Mouse (Mus musculus) forebrain, embryonic 13.5 days (tissue): ENCODE results near the gene Trappc10. TPM values are rescaled to one million over a fixed set of nuclear protein-coding genes. Genes with fewer than 3 reads are reported as not detected.

Experiments used
- ATAC-seq: fragments of 200-750 bp; cut with Nextera tagmentation; 2 replicates; pipeline ENCODE4 v1.8.0; 2017
- H3K27ac ChIP-seq: fragments of 300-500 bp; sonication (generic); 2 replicates; pipeline ENCODE4 v1.5.1; 2015; ENCODE audit warnings: inconsistent platforms, mild to moderate bottlenecking, moderate library complexity
- H3K27me3 ChIP-seq: fragments of 300-500 bp; sonication (generic); 2 replicates; pipeline ENCODE4 v1.6.1; 2015; ENCODE audit warnings: mild to moderate bottlenecking, inconsistent platforms
- H3K36me3 ChIP-seq: fragments of 300-500 bp; sonication (generic); 2 replicates; pipeline ENCODE4 v1.6.1; 2015; ENCODE audit warnings: mild to moderate bottlenecking, inconsistent platforms; ENCODE audit not compliant: poor library complexity, severe bottlenecking
- H3K4me1 ChIP-seq: fragments of 300-500 bp; sonication (generic); 2 replicates; pipeline ENCODE4 v1.6.1; 2015; ENCODE audit warnings: inconsistent platforms
- H3K4me2 ChIP-seq: fragments of 300-500 bp; sonication (generic); 2 replicates; pipeline ENCODE4 v1.6.1; 2015; ENCODE audit warnings: inconsistent platforms, mild to moderate bottlenecking, moderate library complexity
- H3K4me3 ChIP-seq: fragments of 300-500 bp; sonication (generic); 2 replicates; pipeline ENCODE4 v1.5.1; 2015; ENCODE audit warnings: mild to moderate bottlenecking, inconsistent platforms
- H3K9ac ChIP-seq: fragments of 300-500 bp; sonication (generic); 2 replicates; pipeline ENCODE4 v1.6.1; 2015; ENCODE audit warnings: mild to moderate bottlenecking, inconsistent platforms
- H3K9me3 ChIP-seq: fragments of 300-500 bp; sonication (generic); replicated peaks from 2 replicates; pipeline ENCODE4 v1.6.1; 2016; ENCODE audit warnings: inconsistent platforms
- WGBS: fragments of 180-500 bp; shearing (Covaris S2); methylation state at CpG from one replicate; pipeline ENCODE4 v1.1.7; 2015; 5-methylcytosine and 5-hydroxymethylcytosine counted together
- polyA plus RNA-seq: library from polyadenylated mRNA; unstranded; fragments of >200 nt; fragmentation: Nextera tagmentation; extraction: Ambion mirVana; gene quantifications from 2 replicates; pipeline ENCODE4 v1.2.1, GENCODE M21; 2015

Gene Trappc10
- polyA plus RNA-seq, 1 experiment from 2014 or later, result 18.9 TPM

- Histone ChIP-seq H3K27me3 (no peaks in the 10 kb centered on the region), H3K4me3 (no peak overlapping the region), H3K4me1 (no peaks in the 10 kb centered on the region), H3K9me3 (no peaks in the 10 kb centered on the region), H3K36me3 (peaks cover 82% of the 10 kb centered on the region), H3K4me2 (no peak overlapping the region), H3K9ac (no peak overlapping the region), H3K27ac (no peak overlapping the region)
- WGBS, result 43% methylated on average over 8 of the region's 8 CpGs
- ATAC-seq, result peak; percentile 77
Observed at GRCm38 (mm10) chr10:78279210-78279609, 34.8 kb upstream of the Trappc10 start.

- Histone ChIP-seq H3K9ac (no peak overlapping the region), H3K4me3 (no peak overlapping the region), H3K4me2 (no peak overlapping the region), H3K27ac (no peak overlapping the region), H3K27me3 (no peaks in the 10 kb centered on the region), H3K36me3 (peaks cover 82% of the 10 kb centered on the region), H3K4me1 (no peaks in the 10 kb centered on the region), H3K9me3 (no peaks in the 10 kb centered on the region)
- ATAC-seq, result no peak
- 70% methylated on average over 3 of the region's 3 CpGs for whole genome bisulfite sequencing
Observed at GRCm38 (mm10) chr10:78277835-78278234, 33.4 kb upstream of the Trappc10 start.

- Histone ChIP-seq H3K4me2 (no peak overlapping the region), H3K4me1 (no peaks in the 10 kb centered on the region), H3K9ac (no peak overlapping the region), H3K9me3 (no peaks in the 10 kb centered on the region), H3K27me3 (no peaks in the 10 kb centered on the region), H3K4me3 (no peak overlapping the region), H3K27ac (no peak overlapping the region), H3K36me3 (peaks cover 82% of the 10 kb centered on the region)
- ATAC-seq, result no peak
- WGBS, result 96% methylated on average over 4 of the region's 4 CpGs
Observed at GRCm38 (mm10) chr10:78276242-78276641, 31.8 kb upstream of the Trappc10 start.

- H3K27me3 ChIP-seq, result no peaks in the 10 kb centered on the region
- H3K4me1 ChIP-seq, result no peaks in the 10 kb centered on the region
- 42% methylated on average over 8 of the region's 9 CpGs for WGBS
- ATAC-seq, result no peak
- H3K36me3 ChIP-seq, result peaks cover 68% of the 10 kb centered on the region
- no peak overlapping the region for H3K4me3 ChIP-seq
- no peak overlapping the region for H3K27ac ChIP-seq
- H3K4me2 ChIP-seq, result no peak overlapping the region
- no peaks in the 10 kb centered on the region for H3K9me3 ChIP-seq
- no peak overlapping the region for H3K9ac ChIP-seq
Observed at GRCm38 (mm10) chr10:78272932-78273331, 28.5 kb upstream of the Trappc10 start.

GRCm38 (mm10) chr10:78265881-78266280 is 21.4 kb upstream of the Trappc10 start:
- WGBS, result 71% methylated on average over 3 of the region's 3 CpGs
- no peak for ATAC-seq
- Histone ChIP-seq H3K4me3 (no peak overlapping the region), H3K9ac (no peak overlapping the region), H3K4me2 (no peak overlapping the region), H3K4me1 (no peaks in the 10 kb centered on the region), H3K27ac (no peak overlapping the region), H3K9me3 (no peaks in the 10 kb centered on the region), H3K27me3 (no peaks in the 10 kb centered on the region), H3K36me3 (peaks cover 5% of the 10 kb centered on the region; the same call in 1 of the 2 replicates)

GRCm38 (mm10) chr10:78264735-78265134 is 20.3 kb upstream of the Trappc10 start:
- no peaks in the 10 kb centered on the region for H3K9me3 ChIP-seq
- no peak overlapping the region for H3K27ac ChIP-seq
- ATAC-seq, result no peak
- H3K27me3 ChIP-seq, result no peaks in the 10 kb centered on the region
- H3K4me2 ChIP-seq, result no peak overlapping the region
- no peak overlapping the region for H3K4me3 ChIP-seq
- no peak overlapping the region for H3K9ac ChIP-seq
- H3K4me1 ChIP-seq, result no peaks in the 10 kb centered on the region
- WGBS, result 83% methylated on average over 3 of the region's 3 CpGs
- H3K36me3 ChIP-seq, result no peaks in the 10 kb centered on the region

GRCm38 (mm10) chr10:78260916-78261650 is 16.6 kb upstream of the Trappc10 start:
- H3K9ac ChIP-seq, result no peak overlapping the region
- 72% methylated on average over 7 of the region's 7 CpGs for WGBS
- no peaks in the 10 kb centered on the region for H3K27me3 ChIP-seq
- H3K27ac ChIP-seq, result no peak overlapping the region
- no peak for ATAC-seq
- no peaks in the 10 kb centered on the region for H3K9me3 ChIP-seq
- H3K4me3 ChIP-seq, result no peak overlapping the region
- no peaks in the 10 kb centered on the region for H3K4me1 ChIP-seq
- no peaks in the 10 kb centered on the region for H3K36me3 ChIP-seq
- H3K4me2 ChIP-seq, result no peak overlapping the region

GRCm38 (mm10) chr10:78260322-78260721 is 15.9 kb upstream of the Trappc10 start:
- WGBS, result 32% methylated on average over 5 of the region's 5 CpGs
- Histone ChIP-seq H3K4me1 (no peaks in the 10 kb centered on the region), H3K4me2 (no peak overlapping the region)

GRCm38 (mm10) chr10:78259702-78260101 is 15.3 kb upstream of the Trappc10 start:
- no peaks in the 10 kb centered on the region for H3K36me3 ChIP-seq
- H3K4me1 ChIP-seq, result no peaks in the 10 kb centered on the region
- no peak overlapping the region for H3K9ac ChIP-seq
- H3K9me3 ChIP-seq, result no peaks in the 10 kb centered on the region
- 57% methylated on average over 6 of the region's 6 CpGs for WGBS
- ATAC-seq, result no peak
- no peaks in the 10 kb centered on the region for H3K27me3 ChIP-seq
- no peak overlapping the region for H3K4me2 ChIP-seq
- no peak overlapping the region for H3K27ac ChIP-seq
- H3K4me3 ChIP-seq, result no peak overlapping the region

More at GRCm38 (mm10) chr10:78260322-78260721, 15.9 kb upstream of the Trappc10 start:
- Histone ChIP-seq H3K4me3 (no peak overlapping the region), H3K27ac (no peak overlapping the region), H3K9me3 (no peaks in the 10 kb centered on the region), H3K36me3 (no peaks in the 10 kb centered on the region), H3K9ac (no peak overlapping the region), H3K27me3 (no peaks in the 10 kb centered on the region)
- no peak for ATAC-seq

- Histone ChIP-seq H3K9me3 (no peaks in the 10 kb centered on the region), H3K27ac (no peak overlapping the region), H3K27me3 (no peaks in the 10 kb centered on the region), H3K4me2 (no peak overlapping the region), H3K4me1 (no peaks in the 10 kb centered on the region), H3K4me3 (no peak overlapping the region), H3K9ac (no peak overlapping the region), H3K36me3 (no peaks in the 10 kb centered on the region)
- ATAC-seq, result no peak
- 84% methylated on average over 5 of the region's 5 CpGs for WGBS
Observed at GRCm38 (mm10) chr10:78259230-78259629, 14.8 kb upstream of the Trappc10 start.

- Histone ChIP-seq H3K4me2 (no peak overlapping the region), H3K9ac (no peak overlapping the region), H3K27me3 (no peaks in the 10 kb centered on the region), H3K36me3 (no peaks in the 10 kb centered on the region), H3K27ac (no peak overlapping the region), H3K4me1 (no peaks in the 10 kb centered on the region), H3K4me3 (no peak overlapping the region), H3K9me3 (no peaks in the 10 kb centered on the region)
- WGBS, result 75% methylated on average over 6 of the region's 6 CpGs
- ATAC-seq, result no peak
Observed at GRCm38 (mm10) chr10:78258142-78258675, 13.8 kb upstream of the Trappc10 start.

GRCm38 (mm10) chr10:78255646-78256059 is 11.2 kb upstream of the Trappc10 start:
- Histone ChIP-seq H3K4me1 (no peaks in the 10 kb centered on the region), H3K36me3 (no peaks in the 10 kb centered on the region), H3K9ac (no peak overlapping the region), H3K27ac (no peak overlapping the region), H3K27me3 (no peaks in the 10 kb centered on the region), H3K4me3 (no peak overlapping the region), H3K9me3 (no peaks in the 10 kb centered on the region), H3K4me2 (no peak overlapping the region)
- no peak for ATAC-seq
- WGBS, result 78% methylated on average over 4 of the region's 4 CpGs

- Histone ChIP-seq H3K27ac (no peak overlapping the region), H3K27me3 (no peaks in the 10 kb centered on the region), H3K4me2 (no peak overlapping the region), H3K9me3 (no peaks in the 10 kb centered on the region), H3K4me1 (peaks cover 20% of the 10 kb centered on the region), H3K4me3 (no peak overlapping the region), H3K36me3 (no peaks in the 10 kb centered on the region), H3K9ac (no peak overlapping the region)
- ATAC-seq, result no peak
- WGBS, result 91% methylated on average over 3 of the region's 3 CpGs
Observed at GRCm38 (mm10) chr10:78247206-78247605, 2.8 kb upstream of the Trappc10 start.
